Mouse (Mus musculus) thymus, postnatal 36 days (tissue): ENCODE results near the gene Rnf5.

Source experiments
- DNase-seq, 2 experiments: peaks; one replicate each; pipeline ENCODE4 v3.0.0; 2022; ENCODE audit warnings: mixed read lengths in 2 of 2

Gene Rnf5

GRCm38 (mm10) chr17:34631647-34632046 is 28.2 kb upstream of the Rnf5 start:
- peak; percentile 26 to 51 for DNase-seq

DNA sequence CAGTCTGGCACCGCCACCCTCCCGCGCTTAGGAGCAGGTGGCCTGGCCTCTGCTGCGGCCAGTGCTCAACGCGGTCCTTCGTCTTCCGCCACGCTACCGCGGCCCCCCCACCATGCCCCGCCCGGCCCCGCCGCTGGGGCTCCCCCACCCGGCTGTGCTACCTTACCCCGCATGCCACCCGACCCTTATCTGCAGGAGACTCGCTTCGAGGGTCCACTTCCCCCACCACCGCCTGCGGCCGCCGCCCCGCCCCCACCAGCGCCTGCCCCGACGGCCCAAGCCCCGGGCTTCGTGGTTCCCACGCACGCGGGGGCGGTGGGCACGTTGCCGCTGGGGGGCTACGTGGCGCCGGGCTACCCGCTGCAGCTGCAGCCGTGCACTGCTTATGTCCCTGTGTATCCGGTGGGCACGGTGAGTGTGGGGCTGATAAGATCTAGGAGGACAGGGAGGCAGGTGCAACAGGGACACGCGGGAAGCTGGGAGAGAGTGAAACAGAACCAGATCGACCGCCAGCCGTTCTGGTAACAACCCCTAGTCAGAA is 27.3 kb upstream of the Rnf5 start:
- peak; percentile 74 to 83 for DNase-seq

- peak; percentile 75 to 88 for DNase-seq
These were observed 26.5 kb upstream of the Rnf5 start for GRCm38 (mm10) chr17:34629796-34630603.

DNA sequence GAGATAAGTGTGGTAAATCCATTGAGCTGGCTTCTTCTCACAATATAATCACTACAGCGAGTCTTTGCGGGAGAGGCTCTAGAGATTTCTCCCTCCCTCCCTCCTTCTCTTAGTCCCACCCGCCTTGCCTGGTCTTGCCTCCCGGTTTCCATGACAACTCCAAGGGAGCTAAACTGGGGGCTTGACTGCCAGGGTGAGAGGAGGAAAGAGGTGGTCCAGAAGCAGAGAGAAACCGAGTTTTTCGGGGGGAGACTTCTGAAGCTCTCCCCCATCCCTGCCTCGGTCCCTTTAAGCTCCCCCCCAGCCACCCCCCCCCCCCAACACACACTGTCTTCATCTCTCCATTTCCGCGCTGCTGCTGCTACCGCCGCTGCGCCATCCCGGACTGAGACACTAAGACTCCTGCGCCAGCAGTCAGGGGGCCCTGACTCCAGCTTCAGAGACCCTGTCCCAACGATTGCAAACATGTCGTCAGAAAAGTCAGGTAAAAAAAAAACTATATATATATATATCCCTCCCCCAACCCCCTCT is 25.8 kb upstream of the Rnf5 start, which contains the start of gene Prrt1:
Prrt1 (plus strand) TSS at position 313 of the 531 bp plus-strand sequence.
- peak; percentile 57 to 71 for DNase-seq

DNA sequence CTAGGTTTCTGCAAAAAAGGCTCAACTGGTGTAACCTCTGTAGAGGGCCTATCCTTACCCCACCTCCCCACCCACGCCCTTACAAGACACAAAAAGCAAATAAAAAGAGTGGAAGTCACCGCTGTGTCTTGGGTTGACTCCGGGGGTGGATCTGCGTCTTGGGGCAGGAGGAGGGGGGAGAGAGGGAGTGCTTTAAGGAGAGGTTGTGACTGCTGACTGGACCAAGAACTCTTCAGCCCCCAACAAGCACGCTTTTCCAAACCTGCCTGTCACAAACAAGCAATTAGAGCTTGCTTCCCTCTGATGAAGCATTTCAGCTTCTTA is 25.1 kb upstream of the Rnf5 start:
- peak; percentile 49 to 56 for DNase-seq

- DNase-seq = peak; percentile 69 to 74
These were observed 24.6 kb upstream of the Rnf5 start, which contains the start of gene Ppt2 for GRCm38 (mm10) chr17:34627943-34628643. TSS of gene Ppt2 (minus strand) at chr17:34628510.

DNA sequence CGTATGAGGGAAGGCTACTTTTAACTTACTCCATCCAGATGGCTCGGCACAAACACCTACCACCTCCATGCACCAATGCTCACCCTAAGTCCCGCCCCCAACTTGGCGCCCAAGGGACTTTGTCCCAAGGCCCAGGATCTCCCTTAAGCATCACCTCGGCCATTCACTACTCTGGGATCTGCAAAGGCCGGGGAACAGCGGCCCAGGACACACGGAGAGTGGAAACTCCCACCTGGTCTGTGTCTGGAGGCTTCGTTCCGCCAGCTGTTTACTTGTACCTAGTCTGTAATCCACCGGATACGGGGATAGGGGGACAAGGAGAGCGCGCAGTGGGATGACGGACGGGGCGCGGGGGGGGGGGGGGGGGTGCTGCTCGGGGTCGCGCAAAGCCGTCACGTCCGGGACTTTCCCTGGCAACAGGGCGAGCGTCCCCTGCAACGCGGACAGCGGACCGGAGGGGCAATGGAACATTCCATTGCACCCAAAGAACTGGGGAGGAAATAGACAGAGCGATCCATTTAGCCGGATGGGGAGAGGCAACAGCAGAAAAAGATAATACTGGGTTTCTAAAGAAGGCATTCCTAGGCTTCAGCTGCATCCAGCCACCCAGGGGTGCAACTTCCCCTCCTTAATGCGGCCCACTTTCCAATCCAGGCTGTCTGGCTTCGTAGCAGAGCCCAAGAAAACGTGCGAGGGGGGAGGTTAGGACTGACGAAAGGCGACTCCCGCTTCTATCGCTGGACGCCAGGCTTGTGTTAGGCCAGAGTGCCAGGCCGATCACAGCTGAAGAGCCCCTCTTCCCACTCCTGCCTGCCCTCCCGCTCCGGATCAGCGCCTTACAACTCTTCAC is 23.8 kb upstream of the Rnf5 start:
- DNase-seq = peak; percentile 76 to 86

DNA sequence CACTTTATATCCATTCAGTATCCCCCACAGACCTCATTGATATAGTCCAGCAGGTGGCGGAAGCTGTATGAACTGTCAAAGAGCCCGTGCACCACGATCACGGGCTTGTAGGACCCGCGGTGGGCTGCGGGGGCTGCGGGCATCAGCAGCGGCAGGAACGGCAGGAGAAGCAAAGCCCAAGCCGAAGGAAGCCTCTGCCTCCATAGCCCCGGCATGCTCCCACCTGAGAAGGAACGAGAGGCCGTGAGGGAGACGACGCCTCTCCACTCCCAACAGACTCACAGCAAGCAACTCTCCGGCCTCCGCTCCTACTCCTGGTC is 23.2 kb upstream of the Rnf5 start:
- peak; percentile 61 to 69 for DNase-seq

GRCm38 (mm10) chr17:34626062-34626772 is 22.7 kb upstream of the Rnf5 start:
- no peak for DNase-seq

DNA sequence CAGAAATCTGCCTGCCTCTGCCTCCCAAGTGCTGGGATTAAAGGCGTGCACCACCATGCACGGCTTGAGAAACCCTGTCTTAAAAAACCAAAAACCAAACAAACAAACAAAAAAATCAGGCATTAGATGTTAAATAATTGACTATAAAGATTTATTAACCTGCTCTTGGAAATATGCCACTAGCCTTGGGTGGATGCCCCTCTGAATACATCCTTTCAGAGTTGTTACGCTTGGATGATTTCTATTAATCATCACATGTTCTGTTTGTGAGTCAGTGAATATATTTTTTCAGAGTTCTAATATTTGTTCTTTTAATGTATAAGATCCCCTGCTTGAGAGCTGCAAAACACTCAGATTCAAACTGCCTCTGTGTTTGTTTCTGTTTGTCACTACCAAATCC is 21.5 kb upstream of the Rnf5 start:
- DNase-seq = no peak

- DNase-seq = no peak
These were observed 19.7 kb upstream of the Rnf5 start for GRCm38 (mm10) chr17:34623161-34623560.

GRCm38 (mm10) chr17:34621006-34621405 is 17.5 kb upstream of the Rnf5 start:
- DNase-seq = no peak

- DNase-seq = peak; percentile 79 to 83
These were observed 15.5 kb upstream of the Rnf5 start for GRCm38 (mm10) chr17:34618999-34619398.

GRCm38 (mm10) chr17:34615871-34616270 is 12.4 kb upstream of the Rnf5 start, which contains the start of gene Egfl8:
TSS of gene Egfl8 (minus strand) at chr17:34615971.
- DNase-seq = no peak

GRCm38 (mm10) chr17:34613830-34614229 is 10.3 kb upstream of the Rnf5 start:
- DNase-seq = no peak

- DNase-seq = no peak
These were observed 9.7 kb upstream of the Rnf5 start for GRCm38 (mm10) chr17:34613054-34613645.

DNA sequence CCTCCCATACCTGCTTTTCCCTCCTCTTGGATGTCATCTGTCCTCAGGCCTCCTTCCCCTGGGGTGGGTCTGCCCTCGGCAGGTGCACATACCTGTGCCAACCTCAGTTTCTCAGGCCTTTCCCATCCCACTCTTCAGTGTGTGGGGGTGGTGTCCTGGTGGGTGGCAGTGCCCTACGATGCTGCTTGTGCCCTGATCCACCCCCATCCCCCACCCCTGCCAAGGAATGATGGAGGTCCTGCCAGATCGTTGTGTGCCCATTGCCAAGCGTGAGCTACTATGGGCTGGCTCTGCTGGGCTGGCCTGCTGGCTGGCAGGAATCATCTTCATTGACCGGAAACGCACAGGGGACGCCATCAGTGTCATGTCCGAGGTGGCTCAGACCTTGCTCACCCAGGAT is 7.6 kb upstream of the Rnf5 start:
- no peak for DNase-seq

- no peak for DNase-seq
These were observed 4.5 kb upstream of the Rnf5 start for GRCm38 (mm10) chr17:34607997-34608396.

DNA sequence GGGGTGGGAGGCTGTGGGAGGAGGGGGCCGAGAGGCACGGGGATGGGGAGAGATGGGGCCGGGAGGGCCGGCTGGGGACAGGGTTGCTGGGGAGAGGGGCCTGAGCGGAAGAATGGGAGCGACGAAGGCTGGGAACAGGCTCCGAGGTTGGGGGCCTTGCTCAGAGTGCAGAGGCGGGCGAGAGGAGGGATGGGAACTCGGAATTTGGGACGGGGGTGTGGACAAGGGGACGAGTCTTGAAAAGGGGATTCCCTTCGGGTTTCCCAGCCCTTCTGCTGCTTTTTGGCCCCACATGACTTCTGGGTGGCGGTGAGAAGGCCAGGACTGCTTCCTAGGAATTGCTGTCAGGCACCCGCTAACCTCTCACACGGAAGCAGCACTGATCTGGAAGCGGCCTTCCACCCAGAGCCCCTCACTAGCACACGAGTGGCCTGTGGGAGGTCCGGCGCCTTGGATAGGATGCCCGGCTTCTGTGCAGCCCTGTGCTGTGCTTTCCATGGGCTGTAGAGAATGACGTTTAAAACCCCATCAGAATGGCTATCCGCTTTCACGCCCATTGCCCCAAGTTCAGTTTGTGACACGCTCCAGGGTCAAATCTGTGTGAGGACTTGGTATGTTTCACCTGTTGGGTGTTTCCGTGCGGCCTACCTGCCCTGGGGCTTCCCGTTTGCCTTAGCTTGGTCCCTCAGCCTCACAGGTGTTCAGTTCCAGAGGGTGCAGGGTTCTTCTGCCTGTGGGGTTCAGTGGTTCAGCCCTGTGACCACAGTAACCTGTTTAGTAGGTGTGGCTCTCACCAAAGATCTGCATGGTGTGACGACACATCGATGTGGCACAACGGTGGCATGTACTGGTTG is 2.9 kb upstream of the Rnf5 start:
- peak in 1 of 2 experiments; percentile 25 for DNase-seq

- DNase-seq = peak; percentile 97
These were observed 2.1 kb upstream of the Rnf5 start for GRCm38 (mm10) chr17:34605609-34606008.
